Mouse (Mus musculus): ENCODE data around the gene Pigk.

The Pigk gene

DNA sequence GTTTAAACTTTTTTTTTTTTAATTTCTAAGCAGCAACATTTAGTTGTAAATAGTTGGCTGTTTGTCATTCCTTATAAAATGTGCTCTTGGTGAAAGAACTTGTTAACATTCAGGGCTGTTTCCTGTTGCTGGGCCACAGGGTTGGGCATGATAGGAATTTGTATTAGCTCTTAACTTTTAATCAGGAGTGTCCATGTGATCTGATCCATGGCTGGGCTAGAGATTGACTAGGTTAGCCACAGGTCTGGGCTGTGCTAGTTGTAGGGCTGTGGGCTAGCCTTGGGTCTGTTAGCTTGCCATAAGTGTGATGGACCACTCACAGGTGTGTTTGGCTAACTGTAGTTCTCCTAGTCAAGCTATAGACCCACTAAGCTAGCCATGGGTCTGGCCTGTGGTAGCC is 130.0 kb downstream of the Pigk start:
- no peak for DNase-seq (ENCODE audit: low read depth)

DNA sequence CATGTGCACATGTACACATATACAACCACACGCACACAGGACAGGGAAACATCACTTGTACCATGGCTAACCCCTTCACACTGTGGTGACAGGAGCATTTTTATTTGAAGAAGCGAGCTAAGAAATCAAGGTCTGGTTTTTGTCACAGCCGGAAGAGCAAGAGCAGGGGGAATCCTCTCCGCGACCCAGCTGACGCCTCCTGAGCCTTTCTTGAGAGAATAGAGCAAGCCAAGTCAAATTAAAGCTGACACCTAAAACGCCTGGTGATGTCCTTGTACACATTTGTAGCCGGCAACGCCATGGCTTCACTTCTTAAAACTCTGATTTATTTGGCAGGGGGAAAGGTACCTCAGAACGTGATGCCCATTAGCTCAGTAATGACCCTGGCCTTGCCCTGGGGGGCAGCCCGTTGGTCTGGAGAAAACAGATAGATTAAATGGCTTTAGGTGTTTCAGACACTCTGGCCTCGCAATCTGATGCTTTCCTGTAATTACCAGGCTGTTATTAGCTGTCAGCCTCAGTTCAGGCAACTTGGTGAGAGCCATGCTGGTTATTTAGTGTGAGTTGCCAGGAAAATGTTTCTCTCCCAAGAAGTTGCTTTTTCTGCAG is 141.2 kb downstream of the Pigk start:
- no peak for DNase-seq (ENCODE audit: low read depth)

DNA sequence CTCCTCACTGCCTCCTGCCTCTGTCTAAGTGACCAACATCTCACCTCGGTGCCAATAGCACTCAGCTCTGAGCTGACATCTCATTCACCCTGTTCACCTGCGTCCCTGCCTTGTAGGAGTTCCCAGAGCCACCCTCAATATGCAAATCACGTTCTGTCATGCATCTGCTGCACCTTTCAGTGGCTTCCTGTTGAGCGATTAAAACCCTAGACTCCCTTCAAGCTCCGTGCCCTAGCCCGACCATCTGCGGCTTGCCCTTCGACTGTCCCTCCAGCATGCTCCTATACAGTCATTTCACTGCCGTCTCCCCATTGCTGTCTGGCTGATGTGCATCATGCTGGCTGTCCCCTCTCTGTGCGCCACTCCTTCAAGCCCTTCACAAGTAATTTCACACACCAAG is 142.2 kb downstream of the Pigk start:
- DNase-seq (ENCODE audit: low read depth) = no peak

DNA sequence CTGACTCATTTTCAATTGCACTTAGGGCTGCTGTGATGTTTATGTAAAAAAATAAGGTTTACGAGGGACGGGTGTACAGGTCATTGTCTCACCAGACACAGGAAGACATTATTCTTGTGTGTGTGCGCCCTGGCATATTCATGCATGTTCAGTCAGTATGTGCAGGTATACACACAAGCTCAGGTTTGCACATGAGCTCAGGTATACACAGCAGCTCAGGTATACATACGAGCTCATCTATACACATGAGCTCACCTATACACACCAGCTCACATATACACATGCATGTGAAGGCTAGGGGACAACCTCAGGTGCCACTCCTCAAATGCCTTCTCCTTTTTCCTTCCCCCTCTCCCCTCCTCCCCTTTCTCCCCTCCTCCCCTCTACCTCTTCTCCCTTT is 147.6 kb downstream of the Pigk start:
- DNase-seq (ENCODE audit: low read depth) = no peak

DNA sequence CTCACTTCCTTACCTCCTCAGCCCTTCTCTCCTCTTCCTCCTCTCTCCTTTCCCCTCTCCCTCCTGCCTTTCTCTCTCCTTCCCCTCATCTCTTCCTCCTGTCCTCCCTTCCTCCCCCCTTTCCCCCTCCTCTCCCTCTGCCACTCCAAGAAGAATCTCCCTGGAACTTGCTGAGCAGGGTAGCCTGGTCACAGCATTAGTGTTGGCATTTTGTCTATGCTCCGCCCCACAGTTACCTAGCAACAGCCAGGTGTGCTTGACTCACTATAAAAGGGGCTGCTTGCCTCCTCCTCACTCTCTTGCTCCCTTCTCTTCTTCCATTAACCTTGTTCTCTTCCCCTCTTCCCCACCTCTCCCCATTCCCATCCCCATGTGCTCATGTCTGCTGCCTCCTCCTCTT is 148.1 kb downstream of the Pigk start:
- DNase-seq (ENCODE audit: low read depth) = no peak

DNA sequence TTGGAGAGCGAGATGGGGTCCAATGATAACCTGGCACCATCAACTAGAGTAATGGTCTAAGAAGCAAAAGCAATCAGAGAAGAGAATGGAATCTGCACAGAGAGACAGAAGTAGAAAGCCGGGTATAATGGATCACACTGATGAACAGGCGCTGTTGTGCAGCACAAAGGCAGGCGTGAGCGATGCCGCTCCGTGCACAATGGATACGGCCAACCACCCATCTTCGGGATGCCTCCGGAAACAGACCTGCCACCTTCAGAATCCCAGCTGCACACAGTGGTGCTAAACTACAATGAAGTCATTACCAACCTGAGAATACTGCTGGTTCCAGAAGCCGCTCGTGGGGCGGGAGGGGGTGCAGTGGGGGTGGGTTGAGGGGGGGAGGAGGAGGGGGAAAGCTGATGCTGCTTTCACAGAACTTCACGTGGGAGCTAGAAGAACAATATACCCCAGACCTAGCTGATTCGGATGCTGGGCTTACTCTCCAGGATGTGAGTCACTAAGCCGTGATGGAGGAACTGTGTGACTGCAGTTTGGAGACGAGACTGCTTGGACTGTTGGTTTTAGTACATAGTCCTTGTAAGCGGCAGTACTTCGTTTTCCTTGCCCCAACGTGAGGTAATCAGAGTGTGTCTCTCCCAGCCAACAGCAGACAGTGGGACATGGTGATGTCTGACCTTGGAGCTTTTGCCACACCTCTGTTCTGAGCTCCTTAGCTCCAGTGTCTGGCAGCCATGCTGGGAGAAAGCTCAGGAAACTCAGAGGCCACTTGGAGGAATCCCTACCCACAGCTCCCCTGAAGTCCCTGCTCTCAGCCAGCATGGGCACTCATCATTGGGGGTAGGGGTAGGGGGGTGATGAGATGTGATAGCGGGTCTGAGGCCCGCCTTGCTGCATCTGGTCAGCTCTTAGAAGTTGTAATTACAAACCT is 152.4 kb downstream of the Pigk start:
- no peak for DNase-seq (ENCODE audit: low read depth)

DNA sequence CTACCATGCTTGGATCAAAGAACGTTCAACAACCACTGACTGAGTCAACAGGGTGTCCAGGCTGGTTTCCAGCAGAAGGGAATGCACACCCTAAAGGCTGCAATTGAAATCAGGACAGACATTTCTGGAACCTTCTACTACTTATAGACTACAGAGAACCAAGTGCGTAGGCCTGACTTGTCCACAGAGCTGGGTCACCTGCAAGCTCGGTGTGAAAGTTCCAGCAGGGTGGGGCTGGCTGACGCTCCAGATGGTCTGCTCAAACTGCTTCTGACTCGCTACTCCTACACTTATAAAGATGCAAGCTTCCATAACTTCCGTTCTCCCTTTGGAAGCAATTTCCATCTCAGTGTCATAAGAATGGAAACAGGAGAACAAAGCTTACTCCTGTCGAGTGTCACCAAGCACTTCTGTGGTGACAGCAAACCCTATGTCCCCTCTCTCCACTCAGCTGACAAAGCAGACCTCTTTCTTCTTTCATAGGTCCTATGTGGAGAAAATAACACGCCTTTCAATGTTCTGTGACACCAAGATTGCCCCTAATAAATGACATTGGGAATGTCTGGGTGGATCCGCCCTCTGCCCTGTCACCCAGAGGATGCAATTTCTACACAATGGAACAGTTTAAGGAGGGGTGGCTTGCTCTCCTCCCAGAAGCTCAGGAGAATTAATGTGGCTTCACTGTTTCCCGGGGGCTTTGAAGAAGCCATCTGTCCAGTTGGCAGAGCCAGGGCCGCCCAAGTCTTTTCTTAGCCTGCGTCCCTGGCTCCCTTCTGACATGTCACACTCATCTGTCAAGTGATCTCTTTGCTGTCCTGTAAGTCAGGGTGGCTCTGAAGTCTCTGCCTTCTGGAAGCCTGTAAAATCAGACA is 154.0 kb downstream of the Pigk start:
- DNase-seq (ENCODE audit: low read depth) = no peak

DNA sequence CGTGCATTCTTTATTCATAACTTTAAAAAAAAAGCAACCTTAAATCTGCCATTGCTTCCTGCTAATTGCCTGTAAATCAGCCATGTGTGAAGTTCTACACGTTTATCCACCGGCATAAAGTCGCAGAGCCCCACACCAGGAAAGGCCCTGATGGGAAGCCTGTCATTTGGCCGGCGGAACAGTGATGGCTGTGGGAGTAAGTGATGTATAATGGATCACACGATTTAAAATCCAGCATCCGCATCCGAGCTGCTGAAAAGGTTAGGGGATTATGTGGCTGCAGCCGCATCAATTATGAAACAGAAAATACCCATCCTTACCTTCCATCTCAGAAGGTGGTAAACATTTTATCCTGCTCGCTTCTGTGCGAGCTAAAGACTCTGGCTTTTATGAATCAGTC is 158.2 kb downstream of the Pigk start:
- no peak for DNase-seq (ENCODE audit: low read depth)

DNA sequence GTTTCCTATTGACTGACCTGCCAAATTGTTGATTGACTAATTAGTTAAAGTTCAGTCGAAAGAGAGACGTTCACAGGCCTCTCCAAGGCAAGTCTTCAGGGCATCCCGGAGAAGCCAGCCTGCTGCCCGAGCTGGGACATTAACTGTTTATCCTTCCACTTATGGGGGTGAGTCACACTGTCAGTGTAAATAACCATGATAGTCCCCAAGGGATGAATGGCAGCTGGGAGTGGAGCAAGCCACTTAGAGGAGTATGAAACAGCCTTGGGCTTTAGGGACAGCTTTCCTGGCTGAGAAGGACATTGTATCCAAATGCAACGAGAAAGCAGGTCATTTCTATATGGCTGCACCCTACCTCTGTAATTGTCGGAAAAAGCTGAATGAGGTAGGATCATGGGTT is 158.7 kb downstream of the Pigk start:
- no peak for DNase-seq (ENCODE audit: low read depth)

DNA sequence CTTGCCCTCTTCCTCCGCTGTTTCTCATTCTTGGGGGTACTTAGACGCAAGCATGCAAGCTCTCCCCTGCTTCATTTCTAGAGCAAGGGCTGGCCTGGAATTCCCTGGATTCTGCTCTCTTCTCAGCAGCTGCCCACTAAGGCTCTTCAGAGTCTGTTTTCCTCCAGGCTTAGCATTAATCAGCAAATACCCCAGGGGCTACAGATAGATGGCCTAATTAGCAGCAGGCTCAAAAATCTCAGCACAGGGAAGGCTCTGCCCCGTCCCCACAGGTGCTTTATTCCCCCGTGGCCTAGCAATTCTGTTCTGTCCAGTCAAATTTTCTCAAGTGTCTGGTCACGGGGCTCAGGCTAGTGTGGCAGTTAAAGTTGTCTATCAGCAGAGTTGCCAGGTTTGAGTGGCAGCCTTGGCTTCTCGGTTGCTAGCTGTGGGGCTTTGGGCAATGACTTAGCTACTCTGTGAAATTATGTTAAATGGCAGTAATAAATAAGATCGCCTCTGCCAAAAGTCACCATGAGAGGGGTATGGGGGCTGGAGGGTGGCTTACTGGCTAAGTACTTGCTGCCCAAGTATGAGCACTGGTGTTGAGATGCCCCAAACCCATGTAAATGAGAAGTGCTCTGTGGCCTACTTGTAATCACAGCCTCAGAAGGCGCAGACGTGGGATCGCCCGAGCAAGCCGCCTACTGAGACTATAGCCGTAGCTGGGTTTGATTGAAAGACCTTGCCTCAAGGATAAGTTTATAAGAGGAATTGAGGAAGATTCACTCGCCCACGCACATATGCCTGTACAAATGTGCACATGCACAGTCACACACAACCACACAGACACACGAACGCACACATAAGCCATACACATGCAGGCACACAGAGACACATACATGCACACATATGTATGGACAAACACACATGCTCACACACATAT is 160.8 kb downstream of the Pigk start:
- no peak for DNase-seq (ENCODE audit: low read depth)

DNA sequence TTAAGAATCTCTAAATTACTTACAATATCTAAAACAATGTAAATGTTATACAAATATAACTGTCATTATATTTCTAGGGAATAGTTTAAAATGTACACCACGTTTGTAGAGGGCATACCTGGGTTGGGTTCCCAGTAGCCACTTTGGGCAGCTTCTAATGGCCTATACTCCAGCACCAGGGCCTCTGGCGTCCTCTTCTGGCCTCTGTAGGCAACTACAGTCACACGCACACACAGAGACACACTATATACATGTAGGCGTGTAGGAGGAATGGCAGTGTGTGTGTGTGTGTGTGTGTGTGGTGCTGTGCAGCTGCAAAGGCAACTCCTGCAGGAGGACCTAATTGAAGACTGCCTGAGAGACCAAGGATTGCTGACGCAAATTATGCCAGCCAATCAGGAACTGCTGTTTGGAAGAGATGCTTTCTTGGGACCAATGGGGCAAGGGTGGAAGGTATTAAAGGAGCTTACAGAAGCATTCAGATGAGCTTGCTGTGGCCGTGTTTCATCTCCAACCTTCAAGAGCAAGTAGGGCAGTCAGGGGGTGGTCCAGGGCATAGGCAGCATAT is 161.9 kb downstream of the Pigk start:
- DNase-seq (ENCODE audit: low read depth) = no peak

DNA sequence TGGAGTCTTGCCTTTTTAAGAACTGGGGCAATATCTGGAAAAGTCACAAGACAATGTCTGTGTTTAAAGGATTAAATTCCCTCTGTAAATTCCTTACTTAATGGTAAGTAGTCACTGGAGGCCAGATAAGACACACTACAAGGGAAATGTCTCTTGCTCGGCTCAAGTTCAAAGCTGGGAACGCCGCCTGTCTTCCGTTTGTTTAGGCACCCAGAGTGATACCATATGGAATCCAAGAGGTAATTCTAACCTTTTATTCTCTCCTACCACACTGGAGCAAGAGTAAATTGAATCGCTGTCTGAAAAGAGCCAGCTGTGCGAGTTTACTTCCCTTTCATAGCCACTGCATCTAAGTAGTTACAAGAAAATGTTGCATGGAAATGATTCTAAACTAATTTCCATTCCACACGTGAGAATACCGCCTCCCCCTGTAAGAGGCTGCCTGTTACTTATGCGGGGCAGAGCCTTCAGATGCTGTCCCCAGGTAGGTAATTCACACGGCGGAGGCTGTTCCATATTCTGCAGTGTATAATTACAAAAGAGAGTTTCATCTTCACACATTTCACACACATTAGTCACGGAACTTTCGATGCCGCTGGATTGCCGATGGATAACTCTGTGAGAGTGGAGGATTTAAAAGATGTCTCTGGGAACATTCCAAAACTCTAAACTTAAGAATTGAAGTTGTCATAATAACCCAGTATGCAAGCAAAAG is 166.4 kb downstream of the Pigk start:
- no peak for DNase-seq (ENCODE audit: low read depth)

DNA sequence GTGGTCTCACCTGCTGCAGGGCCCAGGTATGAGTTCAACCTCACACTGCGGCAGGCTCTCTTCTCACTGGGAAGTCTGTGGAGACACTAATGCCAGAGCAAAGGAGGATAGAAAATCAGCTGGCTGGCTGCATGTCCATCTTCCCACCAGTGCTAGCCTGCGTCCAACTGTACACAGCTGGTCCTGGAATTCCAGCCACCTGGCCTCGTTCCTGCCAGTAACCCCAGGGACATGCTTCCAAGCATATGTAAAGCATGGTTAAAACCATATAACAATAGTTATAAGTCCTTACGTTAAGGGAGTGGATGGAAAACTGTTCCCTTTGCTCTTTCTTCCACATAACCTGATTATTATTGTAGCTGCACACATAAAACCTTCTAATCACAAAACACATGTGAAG is 167.8 kb downstream of the Pigk start:
- no peak for DNase-seq (ENCODE audit: low read depth)

DNA sequence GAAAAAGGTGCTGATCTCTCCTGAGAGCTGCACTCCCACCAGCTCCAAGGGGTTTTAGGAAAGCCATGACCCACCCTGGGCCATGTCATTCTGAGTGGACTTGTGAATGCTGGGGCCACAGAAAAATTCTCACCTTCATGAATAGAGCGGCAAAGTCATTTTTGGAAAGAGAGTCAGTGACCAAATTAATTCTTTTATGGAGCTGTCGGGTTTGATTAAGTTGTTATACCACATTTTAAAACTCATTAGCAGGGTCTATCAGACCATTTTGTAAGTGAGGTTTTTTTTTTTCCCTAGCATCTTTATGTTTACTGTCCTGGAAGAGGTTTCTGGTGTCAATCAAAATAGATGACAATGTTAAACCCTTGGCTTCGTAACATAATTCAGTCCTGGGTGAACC is 169.7 kb downstream of the Pigk start:
- no peak for DNase-seq (ENCODE audit: low read depth)

DNA sequence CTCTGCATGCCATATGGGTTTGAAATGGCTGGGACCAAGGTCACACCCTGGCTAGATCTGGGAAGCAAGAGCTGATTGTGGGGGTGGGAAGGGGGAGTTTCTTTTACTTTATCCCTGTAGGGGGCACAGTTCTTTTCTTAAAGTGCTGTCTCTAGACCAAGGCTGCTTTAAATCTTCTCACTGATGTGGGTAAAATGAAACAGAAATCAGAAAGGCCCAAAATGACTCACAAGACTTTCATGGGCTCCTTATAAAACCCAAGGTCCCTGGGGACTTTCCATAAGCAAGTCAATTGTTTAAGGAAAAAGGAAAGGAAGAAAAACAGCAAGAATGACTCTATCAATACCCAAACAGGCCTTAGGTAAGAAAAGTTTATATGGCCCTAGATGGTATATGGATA is 172.8 kb downstream of the Pigk start:
- no peak for DNase-seq (ENCODE audit: low read depth)

DNA sequence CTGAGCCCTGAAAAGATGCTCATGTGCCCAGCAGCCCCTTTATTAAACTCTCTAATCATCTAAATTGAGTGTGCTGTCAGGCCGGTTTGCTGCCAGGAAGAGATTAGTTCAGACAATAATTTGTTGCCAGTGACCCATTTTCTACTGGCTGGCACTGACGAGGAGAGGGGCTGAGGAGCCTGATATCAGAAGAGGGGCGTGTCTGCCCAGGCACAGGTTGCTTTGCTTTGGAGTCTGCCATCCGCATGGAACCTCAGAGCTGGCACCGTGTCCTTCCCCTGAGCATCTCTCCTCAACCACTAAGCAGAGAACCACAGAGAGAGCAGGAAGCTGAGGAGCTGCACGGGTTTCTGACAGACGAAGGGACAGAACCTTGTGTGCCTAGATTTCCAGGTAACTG is 174.2 kb downstream of the Pigk start:
- no peak for DNase-seq (ENCODE audit: low read depth)

DNA sequence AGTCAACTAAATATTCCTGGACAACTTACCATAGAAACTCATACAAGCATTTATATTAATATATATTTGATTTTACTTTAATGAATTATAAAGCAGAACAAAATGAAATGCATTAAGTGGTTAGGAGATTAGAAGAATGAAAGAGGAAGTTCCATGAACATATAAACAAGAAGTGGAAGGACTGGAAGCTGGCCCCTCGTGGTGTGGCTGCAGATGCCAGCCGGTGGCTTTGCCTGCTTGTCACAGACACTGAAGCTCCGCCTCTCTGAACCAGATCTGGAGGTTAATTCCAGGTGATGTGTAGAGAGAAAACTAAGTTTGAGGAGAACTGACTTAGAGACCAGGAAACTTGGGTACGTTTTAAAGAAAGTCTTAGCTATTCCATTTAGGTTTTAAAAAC is 181.0 kb downstream of the Pigk start:
- no peak for DNase-seq (ENCODE audit: low read depth)

DNA sequence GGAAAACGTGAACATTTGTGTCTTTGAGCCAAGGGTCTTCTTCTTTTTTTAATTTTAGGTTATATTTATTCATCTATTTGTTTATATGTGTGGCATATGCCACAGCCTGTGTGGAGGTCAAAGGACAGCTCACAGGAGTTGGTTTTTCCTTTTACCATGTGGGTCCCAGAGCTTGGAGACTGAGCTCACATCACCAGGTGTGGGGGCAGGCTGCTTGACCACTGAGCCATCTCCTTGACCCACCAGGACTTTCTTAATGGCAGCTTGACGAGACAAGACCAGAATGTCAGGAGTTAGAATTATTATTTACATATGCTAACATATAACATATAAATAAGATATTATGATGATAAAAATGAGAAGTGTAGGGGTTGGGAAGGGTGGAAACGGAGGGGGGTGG is 182.2 kb downstream of the Pigk start:
- no peak for DNase-seq (ENCODE audit: low read depth)

DNA sequence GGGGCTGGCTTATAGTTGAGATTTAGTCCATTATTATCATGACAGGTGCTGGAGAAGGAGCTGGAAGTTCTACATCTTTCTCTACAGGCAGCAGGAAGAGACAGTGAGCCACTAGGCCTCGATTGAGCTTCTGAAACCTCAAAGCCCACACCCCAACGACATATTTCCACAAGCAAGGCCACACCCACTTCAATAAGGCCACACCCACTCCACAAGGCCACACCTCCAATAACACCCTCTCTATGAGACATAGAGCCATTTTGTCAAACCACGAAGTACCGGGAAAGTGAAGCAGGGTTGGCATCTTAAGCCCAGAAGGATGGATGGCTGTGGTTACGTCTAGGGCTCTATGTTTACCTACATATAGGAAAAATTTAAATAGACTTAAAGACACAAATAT is 183.3 kb downstream of the Pigk start:
- DNase-seq (ENCODE audit: low read depth) = no peak

DNA sequence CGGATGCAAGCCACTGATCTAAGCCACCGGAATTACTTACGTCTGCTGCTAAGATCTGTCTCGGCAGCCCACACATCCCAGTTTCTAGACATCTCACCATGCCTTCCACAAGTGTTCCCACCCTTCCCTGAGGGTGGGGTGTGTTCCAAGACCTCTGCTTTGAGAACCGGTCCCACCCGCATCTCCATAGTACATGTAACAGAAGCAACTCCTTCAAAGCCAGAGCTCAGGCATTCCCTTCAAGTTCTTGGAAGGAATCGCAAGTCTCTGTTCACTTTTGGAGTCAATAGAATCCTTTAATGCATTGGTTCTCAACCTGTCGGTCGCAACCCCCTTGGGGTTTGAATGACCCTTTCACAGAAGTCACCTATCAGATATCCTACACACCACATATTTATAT is 185.0 kb downstream of the Pigk start:
- DNase-seq (ENCODE audit: low read depth) = no peak

DNA sequence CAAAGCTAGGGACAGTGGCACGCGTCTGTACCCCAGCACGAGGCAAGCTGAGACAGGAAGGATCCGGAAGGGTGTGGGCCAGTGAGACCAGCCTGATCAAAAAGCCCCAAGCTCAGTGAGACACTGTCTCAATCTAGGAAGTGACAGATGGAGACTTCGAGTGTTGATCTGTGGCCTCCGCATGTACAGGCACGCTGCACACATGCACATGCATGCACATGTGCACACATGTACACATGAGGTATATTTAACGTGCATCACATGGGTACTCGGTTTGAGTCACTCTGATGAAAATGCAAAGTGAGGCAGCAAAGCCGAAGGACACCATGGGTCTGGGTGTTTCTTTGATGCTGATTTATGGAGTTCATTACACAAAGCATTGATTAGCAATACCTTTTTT is 191.1 kb downstream of the Pigk start:
- DNase-seq (ENCODE audit: low read depth) = no peak
